Mouse (Mus musculus) forebrain, embryonic 16.5 days (tissue): ENCODE measurements around the gene Castor2. TPM values are rescaled to one million over a fixed set of nuclear protein-coding genes. Genes with fewer than 3 reads are reported as not detected.
A peak's percentile ranks its signal among the peaks of the same experiment; 100 is the strongest.

Experiments
- ATAC-seq: fragments of 200-750 bp; cut with Nextera tagmentation; 2 replicates; pipeline ENCODE4 v1.8.0; 2017; ENCODE audit warnings: mild to moderate bottlenecking, moderate library complexity
- H3K27ac ChIP-seq: fragments of 300-500 bp; sonication (generic); 2 replicates; pipeline ENCODE4 v1.5.1; 2014; ENCODE audit warnings: low read length, control low read depth
- H3K27me3 ChIP-seq: fragments of 300-500 bp; sonication (generic); replicated peaks from 2 replicates; pipeline ENCODE4 v1.6.1; 2014; ENCODE audit warnings: low read length; ENCODE audit not compliant: control insufficient read depth, insufficient read depth
- H3K36me3 ChIP-seq: fragments of 300-500 bp; sonication (generic); 2 replicates; pipeline ENCODE4 v1.6.1; 2014; ENCODE audit not compliant: control insufficient read depth, insufficient read depth
- H3K4me1 ChIP-seq: fragments of 300-500 bp; sonication (generic); replicated peaks from 2 replicates; pipeline ENCODE4 v1.6.1; 2014; ENCODE audit warnings: low read length; ENCODE audit not compliant: control insufficient read depth, insufficient read depth
- H3K4me2 ChIP-seq: fragments of 300-500 bp; sonication (generic); 2 replicates; pipeline ENCODE4 v1.6.1; 2014; ENCODE audit warnings: mild to moderate bottlenecking, low read length, control low read depth
- H3K4me3 ChIP-seq: fragments of 300-500 bp; sonication (generic); replicated peaks from 2 replicates; pipeline ENCODE4 v1.5.1; 2014; ENCODE audit warnings: mild to moderate bottlenecking, low read length, control low read depth
- H3K9ac ChIP-seq: fragments of 300-500 bp; sonication (generic); replicated peaks from 2 replicates; pipeline ENCODE4 v1.6.1; 2014; ENCODE audit warnings: low read depth, low read length, control low read depth
- H3K9me3 ChIP-seq: fragments of 300-500 bp; sonication (generic); 2 replicates; pipeline ENCODE4 v1.6.1; 2016; ENCODE audit warnings: low read length; ENCODE audit not compliant: control insufficient read depth
- WGBS: fragments of 180-500 bp; shearing (Covaris S2); extraction: QIAGEN DNeasy Blood & Tissue Kit; methylation state at CpG from one replicate; pipeline ENCODE4 v1.1.7; 2014; 5-methylcytosine and 5-hydroxymethylcytosine counted together
- polyA plus RNA-seq: library from polyadenylated mRNA; unstranded; fragments of >200 nt; fragmentation: Nextera tagmentation; extraction: Ambion mirVana; gene quantifications from 2 replicates; pipeline ENCODE4 v1.2.1, GENCODE M21; 2015

The Castor2 gene
- polyA plus RNA-seq, 1 experiment from 2014 or later, result 31.4 TPM

DNA sequence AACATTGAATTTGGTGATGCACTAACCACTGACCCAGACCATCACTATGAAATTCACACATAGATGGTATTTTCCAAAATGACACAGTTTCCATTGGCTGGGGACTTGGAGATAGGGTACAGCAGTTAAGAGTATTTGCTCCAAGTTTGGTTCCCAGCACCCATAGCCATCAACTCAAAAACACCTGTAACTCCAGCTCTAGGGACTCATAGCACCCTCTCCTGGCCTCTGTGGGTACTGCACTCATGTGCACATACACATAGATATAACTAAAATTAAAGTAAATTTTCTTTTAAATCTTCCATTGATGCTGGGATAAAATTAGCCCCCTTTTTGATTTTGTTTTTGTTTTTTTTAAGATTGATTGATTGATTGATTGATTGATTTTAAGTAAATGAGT is 25.1 kb upstream of the Castor2 start:
- H3K4me1 ChIP-seq, result peaks cover 13% of the 10 kb centered on the region
- H3K4me3 ChIP-seq, result no peak overlapping the region
- no peaks in the 10 kb centered on the region for H3K36me3 ChIP-seq
- no peak overlapping the region for H3K27ac ChIP-seq
- H3K9me3 ChIP-seq, result peaks cover 6% of the 10 kb centered on the region; the same call in 1 of the 2 replicates
- no peak for ATAC-seq
- H3K9ac ChIP-seq, result no peak overlapping the region
- H3K4me2 ChIP-seq, result no peak overlapping the region
- H3K27me3 ChIP-seq, result no peaks in the 10 kb centered on the region

- WGBS, result 92% methylated on average over 11 of the region's 11 CpGs
- H3K4me1 ChIP-seq, result peaks cover 20% of the 10 kb centered on the region
- no peak overlapping the region for H3K4me2 ChIP-seq
- ATAC-seq, result no peak
- H3K27me3 ChIP-seq, result no peaks in the 10 kb centered on the region
- H3K27ac ChIP-seq, result no peak overlapping the region
- H3K9ac ChIP-seq, result no peak overlapping the region
- peaks cover 6% of the 10 kb centered on the region; the same call in 1 of the 2 replicates for H3K9me3 ChIP-seq
- no peaks in the 10 kb centered on the region for H3K36me3 ChIP-seq
- H3K4me3 ChIP-seq, result no peak overlapping the region
Observed at GRCm38 (mm10) chr5:134076175-134076574, 23.3 kb upstream of the Castor2 start.

DNA sequence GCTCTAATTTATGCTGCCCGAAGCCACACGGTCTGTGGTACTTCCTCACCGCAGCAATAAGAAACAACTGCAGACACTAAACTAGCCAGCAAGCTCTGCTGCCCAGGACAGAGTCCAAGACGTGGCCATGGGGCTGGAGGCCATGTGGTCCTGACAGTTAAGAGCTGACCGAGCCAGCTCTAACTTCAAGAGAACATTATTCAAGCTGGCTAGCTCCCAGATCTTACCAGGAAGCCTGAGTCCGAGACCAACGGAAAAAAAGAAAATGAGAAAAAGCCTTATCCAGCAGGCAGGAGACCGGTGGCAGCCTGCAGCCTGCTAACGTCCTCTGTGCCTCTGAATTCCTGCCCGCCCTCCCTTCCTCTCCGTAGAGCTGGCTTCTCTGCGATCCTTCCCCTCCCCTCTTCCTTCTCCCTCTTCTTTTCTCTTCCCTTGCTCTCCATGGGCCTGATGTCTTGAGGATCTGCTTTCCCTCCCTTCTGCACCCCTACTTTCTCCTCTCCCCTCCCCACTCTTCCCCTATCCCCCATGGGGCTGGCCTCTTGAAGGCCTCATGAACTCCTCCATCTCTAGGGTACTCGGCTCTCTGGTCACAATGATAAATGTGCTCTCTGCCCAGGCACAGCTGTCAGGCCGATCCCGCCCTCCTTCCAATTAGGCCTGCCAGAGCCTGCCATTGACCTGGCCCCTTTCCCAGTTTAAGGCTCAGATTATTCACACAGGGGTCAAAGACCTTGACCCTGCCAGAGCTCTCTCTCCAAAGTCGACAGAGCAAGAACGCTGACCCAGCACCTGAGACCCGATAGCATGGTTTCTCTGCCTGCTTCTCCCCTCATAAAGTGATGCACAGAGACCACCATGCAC is 18.6 kb upstream of the Castor2 start:
- no peaks in the 10 kb centered on the region for H3K27me3 ChIP-seq
- H3K4me3 ChIP-seq, result no peak overlapping the region
- WGBS, result 55% methylated on average over 18 of the region's 18 CpGs
- H3K4me2 ChIP-seq, result no peak overlapping the region
- no peak overlapping the region for H3K9ac ChIP-seq
- no peaks in the 10 kb centered on the region for H3K36me3 ChIP-seq
- H3K4me1 ChIP-seq, result peaks cover 8% of the 10 kb centered on the region
- H3K9me3 ChIP-seq, result peaks cover 6% of the 10 kb centered on the region; the same call in 1 of the 2 replicates
- ATAC-seq, result no peak
- no peak overlapping the region for H3K27ac ChIP-seq

GRCm38 (mm10) chr5:134085227-134085626 is 14.3 kb upstream of the Castor2 start:
- Histone ChIP-seq H3K9ac (no peak overlapping the region), H3K9me3 (no peaks in the 10 kb centered on the region), H3K4me3 (no peak overlapping the region), H3K27ac (no peak overlapping the region), H3K4me2 (no peak overlapping the region), H3K4me1 (peaks cover 8% of the 10 kb centered on the region), H3K36me3 (no peaks in the 10 kb centered on the region), H3K27me3 (no peaks in the 10 kb centered on the region)
- no peak for ATAC-seq
- WGBS, result 73% methylated on average over 4 of the region's 4 CpGs

DNA sequence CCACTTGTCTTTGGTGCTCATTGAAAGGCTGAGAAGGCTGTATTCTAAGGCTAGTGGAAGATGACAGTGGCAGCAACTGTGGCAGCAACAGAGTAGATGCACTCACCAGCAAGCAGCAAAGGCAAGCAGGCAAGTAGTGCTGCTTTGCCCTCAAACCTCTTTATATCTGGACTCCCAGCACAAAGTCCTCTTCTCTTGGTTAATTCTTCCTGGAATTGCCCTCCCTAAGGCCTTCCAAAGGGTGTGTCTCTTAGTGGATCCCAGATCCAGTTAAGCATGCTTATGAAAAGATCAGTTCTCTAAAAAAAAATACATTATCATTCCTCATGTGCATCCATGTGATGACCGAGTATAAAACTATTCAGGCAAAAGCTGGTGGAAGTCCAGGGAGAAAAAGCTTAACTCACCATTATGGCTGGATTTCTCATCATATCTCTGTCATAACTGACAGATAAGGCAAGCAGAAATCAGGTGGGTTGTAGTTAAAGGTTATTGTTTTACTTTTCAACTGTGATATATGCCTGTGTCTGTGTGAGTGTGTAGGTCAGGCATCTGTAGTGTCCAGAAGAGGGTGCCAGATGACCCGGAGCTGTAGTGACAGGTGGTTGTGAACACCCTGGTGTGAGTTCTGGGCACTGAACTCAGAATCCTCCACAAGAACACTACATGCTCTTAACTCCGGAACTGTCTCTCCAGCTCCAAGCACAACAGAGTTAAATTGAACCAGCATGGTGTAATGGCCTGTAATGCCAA is 13.4 kb upstream of the Castor2 start:
- Histone ChIP-seq H3K4me2 (no peak overlapping the region), H3K9ac (no peak overlapping the region), H3K9me3 (no peaks in the 10 kb centered on the region), H3K4me3 (no peak overlapping the region), H3K27ac (no peak overlapping the region), H3K27me3 (no peaks in the 10 kb centered on the region), H3K4me1 (peaks cover 2% of the 10 kb centered on the region), H3K36me3 (no peaks in the 10 kb centered on the region)
- ATAC-seq, result no peak
- WGBS, result 85% methylated on average over 3 of the region's 3 CpGs

DNA sequence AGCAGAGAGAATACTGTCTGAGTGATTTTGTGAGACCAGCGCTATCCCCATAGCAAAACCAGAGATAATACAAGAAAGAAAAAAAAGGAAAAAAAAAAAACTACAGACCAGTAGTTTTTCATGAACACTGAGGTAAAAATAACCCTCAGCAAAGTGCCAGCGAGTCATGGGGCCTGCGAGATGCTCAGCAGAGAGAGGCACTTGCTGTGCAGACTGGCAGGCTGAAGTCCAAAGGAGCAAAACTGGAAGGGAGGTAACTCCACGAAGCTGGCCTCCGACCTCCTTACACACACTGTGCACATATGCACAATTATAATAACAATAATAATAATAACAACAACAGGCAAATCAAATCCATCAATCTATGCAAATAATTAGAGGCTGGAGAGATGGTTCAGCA is 12.3 kb upstream of the Castor2 start:
- WGBS, result 79% methylated on average over 5 of the region's 5 CpGs
- no peak overlapping the region for H3K4me2 ChIP-seq
- no peak overlapping the region for H3K9ac ChIP-seq
- H3K36me3 ChIP-seq, result no peaks in the 10 kb centered on the region
- no peaks in the 10 kb centered on the region for H3K9me3 ChIP-seq
- H3K27me3 ChIP-seq, result no peaks in the 10 kb centered on the region
- no peak for ATAC-seq
- no peaks in the 10 kb centered on the region for H3K4me1 ChIP-seq
- no peak overlapping the region for H3K4me3 ChIP-seq
- no peak overlapping the region for H3K27ac ChIP-seq

- H3K36me3 ChIP-seq, result no peaks in the 10 kb centered on the region
- ATAC-seq, result no peak
- H3K27me3 ChIP-seq, result no peaks in the 10 kb centered on the region
- H3K4me3 ChIP-seq, result no peak overlapping the region
- H3K9ac ChIP-seq, result no peak overlapping the region
- H3K9me3 ChIP-seq, result no peaks in the 10 kb centered on the region
- no peak overlapping the region for H3K27ac ChIP-seq
- peaks cover 9% of the 10 kb centered on the region for H3K4me1 ChIP-seq
- H3K4me2 ChIP-seq, result no peak overlapping the region
- WGBS, result 88% methylated on average over 2 of the region's 2 CpGs
Observed at GRCm38 (mm10) chr5:134095766-134096165, 3.7 kb upstream of the Castor2 start.

GRCm38 (mm10) chr5:134098341-134098902 is 1.1 kb upstream of the Castor2 start:
- H3K4me2 ChIP-seq, result peak overlapping the region; percentile 81
- H3K27ac ChIP-seq, result no peak overlapping the region
- H3K9ac ChIP-seq, result peak overlapping the region; percentile 91
- ATAC-seq, result no peak
- WGBS, result 39% methylated on average over 13 of the region's 13 CpGs
- H3K36me3 ChIP-seq, result no peaks in the 10 kb centered on the region
- H3K27me3 ChIP-seq, result no peaks in the 10 kb centered on the region
- H3K4me1 ChIP-seq, result peaks cover 28% of the 10 kb centered on the region
- H3K9me3 ChIP-seq, result no peaks in the 10 kb centered on the region
- H3K4me3 ChIP-seq, result peak overlapping the region; percentile 87

GRCm38 (mm10) chr5:134098976-134099375 is 535 bp upstream of the Castor2 start:
- peak overlapping the region; percentile 87 for H3K4me3 ChIP-seq
- peak overlapping the region; percentile 91 for H3K9ac ChIP-seq
- peak overlapping the region; percentile 81 for H3K4me2 ChIP-seq
- 0% methylated on average over 16 of the region's 17 CpGs for WGBS
- no peaks in the 10 kb centered on the region for H3K27me3 ChIP-seq
- no peaks in the 10 kb centered on the region for H3K36me3 ChIP-seq
- H3K4me1 ChIP-seq, result peaks cover 28% of the 10 kb centered on the region
- peak; percentile 60 for ATAC-seq
- H3K9me3 ChIP-seq, result no peaks in the 10 kb centered on the region
- peak overlapping the region; percentile 58 for H3K27ac ChIP-seq
